ENCODE assay signal across 8 mouse cellular contexts in the genomic region with DNA sequence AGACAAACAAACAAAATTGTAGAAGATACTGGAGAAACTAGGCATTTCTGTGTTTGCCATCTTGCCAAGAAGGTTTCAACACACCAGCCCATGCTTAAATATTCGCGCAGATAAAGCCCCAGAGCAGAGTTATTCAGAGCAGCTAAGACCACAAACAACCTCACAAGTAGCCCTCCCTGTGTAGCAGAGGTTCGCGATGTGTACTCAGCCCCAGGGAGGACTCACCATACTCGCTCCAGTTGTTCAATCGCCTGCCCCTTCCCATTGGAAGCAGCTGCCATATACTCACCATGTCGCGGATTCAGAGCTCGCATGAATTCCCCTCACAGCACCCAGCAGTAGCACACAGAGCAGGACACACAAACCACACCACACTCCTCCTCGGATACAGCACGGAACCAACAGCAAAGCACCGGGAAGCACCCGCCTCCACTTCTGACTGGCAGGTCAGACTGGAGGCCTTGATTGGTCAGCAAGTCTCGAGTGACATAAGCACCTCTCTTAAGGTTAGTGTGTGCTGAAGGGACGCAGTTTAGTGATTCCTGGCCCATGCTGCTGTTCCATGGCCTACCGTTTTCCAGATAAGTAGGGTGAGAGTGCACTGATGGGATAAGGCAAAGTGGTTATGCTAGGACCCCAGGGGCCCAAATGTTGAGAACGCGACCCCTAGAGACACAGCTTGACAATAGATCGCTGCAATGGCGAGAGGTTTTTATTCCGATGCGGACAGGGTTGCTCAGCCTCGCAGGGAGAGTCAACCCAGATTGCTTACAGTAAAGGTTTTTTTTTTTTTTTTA. TPM values are rescaled to one million over a fixed set of nuclear protein-coding genes. Genes with fewer than 3 reads are reported as not detected.
A peak's percentile ranks its signal among the peaks of the same experiment; 100 is the strongest.
DNase-seq lines count a peak whose midpoint lies in the region; ATAC-seq lines count a peak whose summit lies in the region.
"Not testable (repeated sequence)": the region's sequence is repeated elsewhere in the genome, so short reads cannot be mapped to it uniquely, and the experiment has no call there.

A gene (minus strand): TSS at position 381 of the 797 bp plus-strand sequence.

- H3K4me1 ChIP-seq in embryonic facial prominence, embryonic 13.5 days; midbrain, embryonic 11.5 days (ENCODE audit: control insufficient read depth, insufficient read depth, low read length): not testable (repeated sequence)

- peaks cover 10% of the 10 kb centered on the region for H3K36me3 ChIP-seq in embryonic facial prominence, embryonic 13.5 days
- not testable (repeated sequence) for H3K36me3 ChIP-seq in midbrain, embryonic 11.5 days (ENCODE audit: control insufficient read depth, insufficient read depth, low read length)

- H3K9ac ChIP-seq in embryonic facial prominence, embryonic 13.5 days = peak within 1 kb of the TSS; percentile 80
- H3K9ac ChIP-seq in midbrain, embryonic 11.5 days (ENCODE audit: low read length) = peak within 1 kb of the TSS; percentile 60

- peak; percentile 56 to 69 for DNase-seq in adrenal gland, postnatal 4 days (ENCODE audit: low spot score in 2 of 2)
- peak; percentile 99 for DNase-seq in heart, adult 11 months
- DNase-seq in kidney, adult 11 months = peak; percentile 86
- peak; percentile 74 for DNase-seq in left cerebral cortex, postnatal 4 days
- DNase-seq in midbrain, embryonic 11.5 days (ENCODE audit: low spot score, missing footprints) = peak; percentile 96
- DNase-seq in right cerebral cortex, postnatal 4 days = peak; percentile 66
- peak; percentile 89 for DNase-seq in yolk sac, embryonic 10.5 days (ENCODE audit: low spot score)

- peak; percentile 97 for ATAC-seq in embryonic facial prominence, embryonic 13.5 days (ENCODE audit: insufficient number of reproducible peaks, insufficient read depth, low FRiP score, low TSS enrichment, low read depth)
- peak; percentile 99 for ATAC-seq in midbrain, embryonic 11.5 days (ENCODE audit: low FRiP score)

- under 1% methylated on average over 23 of the region's 23 CpGs for WGBS in embryonic facial prominence, embryonic 13.5 days
- WGBS in midbrain, embryonic 11.5 days = 1% methylated on average over 23 of the region's 23 CpGs

- H3K4me2 ChIP-seq in embryonic facial prominence, embryonic 13.5 days = peak within 1 kb of the TSS; percentile 58
- peak within 1 kb of the TSS; percentile 45 for H3K4me2 ChIP-seq in midbrain, embryonic 11.5 days

- not testable (repeated sequence) for H3K9me3 ChIP-seq in embryonic facial prominence, embryonic 13.5 days; midbrain, embryonic 11.5 days (ENCODE audit: control insufficient read depth, low read length)

- not testable (repeated sequence) for H3K27me3 ChIP-seq in embryonic facial prominence, embryonic 13.5 days; midbrain, embryonic 11.5 days (ENCODE audit: control insufficient read depth, insufficient read depth, low read length)

- H3K27ac ChIP-seq in embryonic facial prominence, embryonic 13.5 days = peak within 1 kb of the TSS; percentile 78
- H3K27ac ChIP-seq in midbrain, embryonic 11.5 days (ENCODE audit: low read depth, low read length) = not testable (repeated sequence)

- peak within 1 kb of the TSS; percentile 56 for H3K4me3 ChIP-seq in embryonic facial prominence, embryonic 13.5 days
- H3K4me3 ChIP-seq in midbrain, embryonic 11.5 days (ENCODE audit: low read depth, low read length) = peak within 1 kb of the TSS; percentile 42

- intact Hi-C loops in left cerebral cortex, postnatal 4 days (cut with DNase I) = not testable (repeated sequence)

RNA-seq across cellular contexts. Expression of the gene that starts here (rescaled TPM):
- 1 to 10 TPM; 7.2 to 8.8 TPM for total RNA-seq in adrenal gland, postnatal 4 days (2021)
- polyA plus RNA-seq in embryonic facial prominence, embryonic 13.5 days (2015; fragmentation: Nextera tagmentation; extraction: Ambion mirVana) = 9.5 TPM in 2 replicates
- total RNA-seq in left cerebral cortex, postnatal 4 days (2021) = 1 to 10 TPM; 8.7 to 8.9 TPM
- 8.3 and 8.6 TPM in 2 replicates for polyA plus RNA-seq in midbrain, embryonic 11.5 days (2014; fragmentation: Nextera tagmentation; extraction: Ambion mirVana)
